Mouse (Mus musculus) embryo, embryonic 9.5 days (tissue): Measurements from ENCODE around the gene Abcc8.
"Not testable (repeated sequence)": the region's sequence is repeated elsewhere in the genome, so short reads cannot be mapped to it uniquely, and the experiment has no call there.

Source experiments
- DNase-seq: peaks from one replicate; pipeline ENCODE4 v3.0.0-alpha.2; 2017; ENCODE audit errors: extremely low spot score

Gene Abcc8

GRCm38 (mm10) chr7:46179431-46180275 lies at the start of gene Abcc8:
Gene Abcc8, minus strand, starts transcription at chr7:46180033.
- peak; percentile 35 for DNase-seq

GRCm38 (mm10) chr7:46226936-46227335 lies 47.1 kb upstream of the Abcc8 start:
- DNase-seq, result no peak

DNA sequence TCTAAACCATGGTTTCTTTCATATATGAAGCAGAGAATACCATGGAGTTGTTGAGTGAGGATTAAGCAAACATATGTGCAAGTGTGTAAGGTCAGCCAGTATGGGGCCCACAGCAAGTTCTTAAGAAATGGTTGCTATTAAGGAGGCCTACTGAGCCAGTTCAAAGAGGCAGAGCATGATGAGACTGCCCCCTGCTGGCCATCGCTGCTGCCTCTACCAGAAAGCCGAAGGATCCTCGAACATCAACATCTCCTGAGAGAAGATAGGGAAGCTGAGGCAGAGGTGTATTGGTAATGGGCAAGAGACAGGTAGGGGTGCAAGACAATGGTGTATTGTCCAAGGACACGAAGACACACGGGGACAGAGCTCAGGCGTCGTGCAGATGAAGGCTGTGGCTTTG lies 46.4 kb upstream of the Abcc8 start:
- peak; percentile 51 for DNase-seq

- DNase-seq, result no peak
These were observed 40.8 kb upstream of the Abcc8 start for GRCm38 (mm10) chr7:46220591-46221129.

DNA sequence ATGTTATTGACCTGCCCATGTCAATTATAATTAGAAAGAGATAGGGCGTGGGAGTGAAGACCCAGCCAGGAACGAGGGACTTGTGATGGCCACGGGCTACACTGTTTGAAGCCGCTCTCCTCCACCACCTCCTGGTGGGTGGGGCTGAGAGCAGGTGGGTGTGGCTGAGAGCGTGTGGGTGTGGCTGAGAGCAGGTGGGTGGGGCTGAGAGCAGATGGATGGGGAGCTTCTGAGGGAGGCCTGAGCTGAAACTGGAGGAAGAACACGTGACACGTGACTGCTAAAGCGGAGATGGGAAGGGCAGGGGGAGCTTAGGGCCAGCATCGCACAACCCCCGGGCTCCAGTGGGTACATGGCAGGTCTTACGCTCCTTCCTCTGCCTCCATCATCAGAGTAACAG lies 38.6 kb upstream of the Abcc8 start:
- peak; percentile 82 for DNase-seq

DNA sequence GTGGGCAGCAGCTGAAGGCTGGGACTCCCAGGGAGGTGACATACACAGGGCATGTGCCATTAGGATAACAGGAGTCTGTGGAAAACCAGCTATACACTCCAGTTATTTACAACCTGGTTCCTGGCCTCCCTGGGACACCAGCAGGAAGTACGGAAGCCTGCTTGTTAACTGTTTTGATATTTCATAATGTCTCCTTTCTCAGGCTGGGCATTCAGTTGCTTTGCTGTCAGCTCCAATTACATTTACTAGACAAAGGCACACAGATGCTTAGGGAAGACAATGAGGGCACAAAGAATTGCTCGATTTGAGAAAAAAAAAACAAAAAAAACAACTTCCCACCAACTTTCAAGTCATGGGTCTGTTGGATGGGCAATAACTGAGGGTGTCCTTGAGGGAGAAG lies 36.6 kb upstream of the Abcc8 start:
- DNase-seq, result no peak

- DNase-seq, result no peak
These were observed 30.4 kb upstream of the Abcc8 start for GRCm38 (mm10) chr7:46210276-46210675.

GRCm38 (mm10) chr7:46208131-46208530 lies 28.3 kb upstream of the Abcc8 start:
- no peak for DNase-seq

DNA sequence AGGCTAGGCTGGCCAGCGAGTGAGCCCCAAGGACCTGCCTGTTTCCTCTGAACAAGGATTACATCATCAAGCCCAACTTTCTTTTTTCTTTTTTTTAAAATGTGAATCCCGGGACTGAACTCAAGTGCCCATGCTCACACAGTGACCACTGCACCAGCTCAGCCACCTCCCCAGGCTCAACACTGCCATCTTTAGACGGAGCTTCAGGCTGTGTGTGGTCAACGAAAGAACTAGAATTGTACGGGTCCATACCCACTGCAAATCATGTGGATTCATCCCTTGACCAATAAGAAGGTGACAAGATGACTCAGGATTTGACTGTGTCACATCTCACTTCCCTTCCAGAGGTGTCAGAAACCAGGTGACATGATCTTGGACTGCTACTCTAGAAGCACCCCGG lies 24.9 kb upstream of the Abcc8 start:
- no peak for DNase-seq

DNA sequence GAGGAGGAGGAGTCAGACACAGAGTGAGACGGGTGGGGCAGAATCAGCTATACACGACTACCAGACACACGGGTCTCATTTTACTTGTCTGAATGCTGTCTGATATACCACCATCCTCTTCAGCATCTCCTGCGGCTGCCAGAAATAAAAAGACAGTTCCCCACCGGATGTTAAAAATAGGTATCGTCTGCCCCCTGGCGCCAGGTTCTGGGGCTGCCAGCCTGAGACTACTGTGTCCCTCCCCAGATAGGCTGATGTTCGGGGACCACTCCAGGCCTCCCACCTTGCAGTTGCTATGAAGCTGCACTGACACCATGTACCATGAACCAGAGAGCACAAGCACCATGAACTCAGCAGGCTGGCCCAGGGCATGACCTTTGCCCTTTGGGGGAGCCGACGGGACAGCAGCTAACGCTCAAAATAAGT lies 24.2 kb upstream of the Abcc8 start:
- DNase-seq, result peak; percentile 47

DNA sequence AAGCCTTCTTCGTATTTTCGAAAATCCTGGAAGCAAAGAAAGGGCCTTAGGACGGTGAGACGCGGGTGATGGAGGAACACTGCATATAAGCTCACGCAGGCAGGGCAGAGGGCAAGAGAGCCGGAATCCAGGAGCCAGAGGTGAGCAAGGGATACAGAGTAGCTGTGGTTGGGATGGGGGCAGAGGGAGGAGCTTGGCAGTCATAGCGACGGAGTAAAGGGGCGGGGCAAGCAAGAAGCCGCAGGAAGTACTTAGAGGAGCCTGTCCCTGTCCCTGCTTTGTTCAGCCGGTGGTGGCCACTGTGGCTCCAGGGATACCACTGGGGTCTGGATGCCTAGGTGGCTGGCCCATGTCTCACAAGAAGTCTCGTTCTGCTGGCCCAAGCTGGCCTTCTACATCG lies 21.8 kb upstream of the Abcc8 start:
- DNase-seq, result peak; percentile 75

- no peak for DNase-seq
These were observed 20.2 kb upstream of the Abcc8 start for GRCm38 (mm10) chr7:46200021-46200420.

GRCm38 (mm10) chr7:46195356-46195755 lies 15.5 kb upstream of the Abcc8 start:
- DNase-seq, result no peak

- no peak for DNase-seq
These were observed 4.4 kb upstream of the Abcc8 start for GRCm38 (mm10) chr7:46184232-46184631.

DNA sequence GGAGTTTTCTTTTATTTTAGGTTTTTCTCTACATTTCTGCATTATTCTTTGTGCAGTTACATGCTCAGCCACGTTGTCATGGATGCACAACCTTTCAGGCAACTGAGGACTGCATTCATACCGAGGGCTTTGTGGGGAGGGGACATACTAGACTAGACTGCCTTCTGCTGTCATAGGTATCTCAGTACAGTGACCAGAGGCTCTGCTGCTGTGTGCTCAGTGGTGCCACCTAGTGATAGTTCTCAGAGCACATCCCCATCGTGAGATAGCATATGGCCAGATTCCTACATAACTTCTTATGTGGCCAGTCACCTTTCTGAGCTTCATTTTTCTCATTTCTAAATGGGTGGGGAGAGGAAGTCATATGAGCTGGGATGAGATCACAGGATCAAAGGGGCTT lies 1.8 kb upstream of the Abcc8 start:
- DNase-seq, result peak; percentile 46

DNA sequence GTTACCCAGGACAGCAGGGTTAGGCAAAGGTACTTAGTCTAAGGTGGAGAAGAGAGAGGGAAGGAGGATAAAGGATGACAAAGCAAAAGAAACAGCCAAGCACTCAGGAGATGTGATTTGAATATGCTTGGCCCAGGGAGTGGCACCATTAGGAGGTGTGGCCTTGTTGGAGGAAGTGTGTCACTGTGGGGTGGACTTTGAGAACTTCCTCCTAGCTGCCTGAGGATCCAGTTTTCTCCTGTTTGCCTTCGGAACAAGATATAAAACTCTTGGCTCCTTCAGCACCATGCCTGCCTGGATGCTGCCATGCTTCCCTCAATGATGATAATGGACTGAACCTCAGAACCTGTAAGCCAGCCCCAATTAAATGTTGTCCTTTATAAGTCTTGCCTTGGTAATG lies 10.9 kb downstream of the Abcc8 start:
- DNase-seq, result not testable (repeated sequence)

- no peak for DNase-seq
These were observed 11.4 kb downstream of the Abcc8 start for GRCm38 (mm10) chr7:46168402-46168801.

- no peak for DNase-seq
These were observed 11.9 kb downstream of the Abcc8 start for GRCm38 (mm10) chr7:46167901-46168300.

DNA sequence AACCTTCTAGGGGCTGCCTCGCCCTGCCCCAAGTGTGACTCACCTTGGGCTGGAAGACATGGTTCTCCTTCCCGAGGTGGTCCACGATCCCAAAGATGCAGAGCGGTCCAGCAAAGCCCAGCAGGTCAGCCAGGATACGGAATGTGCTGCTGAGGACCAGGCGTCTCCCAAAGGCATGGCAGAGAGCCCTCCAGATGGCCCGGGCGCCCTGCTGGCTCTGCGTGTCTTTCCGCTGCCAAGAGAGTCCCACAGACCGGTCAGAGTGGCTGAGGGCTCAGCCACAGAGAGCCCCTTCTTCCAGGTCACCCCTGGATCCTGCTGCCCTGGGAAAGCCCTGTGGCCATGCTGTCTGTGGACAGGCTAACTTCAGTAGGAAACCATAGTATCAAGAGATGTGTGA lies 14.0 kb downstream of the Abcc8 start:
- no peak for DNase-seq

DNA sequence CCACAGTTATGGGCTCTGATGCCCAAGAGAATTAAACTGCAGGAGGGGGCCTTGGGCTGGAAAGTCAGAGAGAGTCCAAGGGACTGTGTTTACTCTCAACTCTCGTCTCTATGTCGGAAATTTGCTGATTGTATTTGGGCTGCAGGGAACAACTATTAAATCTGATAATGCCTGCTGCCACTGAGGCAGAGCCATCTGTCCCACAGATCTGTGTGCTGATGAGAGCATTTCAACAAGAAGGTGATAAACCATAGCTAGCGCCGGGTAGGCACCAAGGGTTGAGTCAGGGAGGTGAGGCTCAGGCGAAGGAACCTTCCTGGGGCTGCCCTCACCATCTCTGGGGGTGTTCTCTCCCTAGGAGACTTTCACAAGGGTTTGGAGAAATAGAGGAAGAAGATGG lies 17.1 kb downstream of the Abcc8 start:
- no peak for DNase-seq

- no peak for DNase-seq
These were observed 17.6 kb downstream of the Abcc8 start for GRCm38 (mm10) chr7:46162132-46162727.

DNA sequence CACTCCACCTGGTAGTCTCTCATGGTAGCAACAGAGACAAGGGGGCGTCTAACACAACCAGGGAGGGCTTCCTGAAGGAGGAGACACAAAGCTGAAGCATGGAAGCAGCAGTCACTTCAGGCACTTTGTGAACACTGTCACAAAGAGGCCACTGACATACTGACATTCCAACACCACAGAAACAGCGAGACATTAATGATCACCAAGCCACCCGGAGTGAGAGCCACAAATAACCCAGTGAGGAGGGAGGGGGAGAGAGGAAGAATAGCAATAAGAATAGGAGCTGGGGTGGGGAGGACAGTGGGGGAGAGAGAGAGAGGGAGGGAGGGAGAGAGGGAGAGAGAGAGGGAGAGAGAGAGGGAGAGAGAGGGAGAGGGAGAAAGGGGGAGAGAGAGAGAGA lies 18.2 kb downstream of the Abcc8 start:
- no peak for DNase-seq

- no peak for DNase-seq
These were observed 22.1 kb downstream of the Abcc8 start for GRCm38 (mm10) chr7:46157746-46158145.
